Mouse (Mus musculus): ENCODE results near the gene Als2.
A peak's percentile ranks its signal among the peaks of the same experiment; 100 is the strongest.

The Als2 gene

GRCm38 (mm10) chr1:59212076-59212779 is 24.8 kb downstream of the Als2 start:
- DNase-seq (ENCODE audit: low spot score in 2 of 2): no peak

GRCm38 (mm10) chr1:59211651-59212050 is 25.4 kb downstream of the Als2 start:
- DNase-seq (ENCODE audit: low spot score in 2 of 2): no peak

- DNase-seq (ENCODE audit: low spot score in 2 of 2): no peak
These were observed 28.7 kb downstream of the Als2 start for GRCm38 (mm10) chr1:59208331-59208730.

- DNase-seq (ENCODE audit: low spot score in 2 of 2): no peak
These were observed 32.5 kb downstream of the Als2 start for GRCm38 (mm10) chr1:59204489-59204888.

GRCm38 (mm10) chr1:59202367-59202766 is 34.7 kb downstream of the Als2 start:
- no peak for DNase-seq (ENCODE audit: low spot score in 2 of 2)

- peak in 1 of 2 experiments; percentile 4 for DNase-seq (ENCODE audit: low spot score in 2 of 2)
These were observed 35.5 kb downstream of the Als2 start for GRCm38 (mm10) chr1:59201561-59201960.

- DNase-seq (ENCODE audit: low spot score in 2 of 2): no peak
These were observed 36.1 kb downstream of the Als2 start for GRCm38 (mm10) chr1:59200960-59201359.

- DNase-seq (ENCODE audit: low spot score in 2 of 2): no peak
These were observed 42.1 kb downstream of the Als2 start for GRCm38 (mm10) chr1:59194979-59195378.

- DNase-seq (ENCODE audit: low spot score in 2 of 2): no peak
These were observed 49.2 kb downstream of the Als2 start for GRCm38 (mm10) chr1:59187786-59188185.

GRCm38 (mm10) chr1:59186317-59186716 is 50.7 kb downstream of the Als2 start:
- DNase-seq (ENCODE audit: low spot score in 2 of 2): no peak

GRCm38 (mm10) chr1:59185410-59185809 is 51.6 kb downstream of the Als2 start:
- DNase-seq (ENCODE audit: low spot score in 2 of 2): no peak

GRCm38 (mm10) chr1:59183045-59183444 is 54.0 kb downstream of the Als2 start:
- no peak for DNase-seq (ENCODE audit: low spot score in 2 of 2)

GRCm38 (mm10) chr1:59182373-59182772 is 54.7 kb downstream of the Als2 start:
- DNase-seq (ENCODE audit: low spot score in 2 of 2): no peak

- DNase-seq (ENCODE audit: low spot score in 2 of 2): no peak
These were observed 57.0 kb downstream of the Als2 start for GRCm38 (mm10) chr1:59180003-59180402.

GRCm38 (mm10) chr1:59178401-59178800 is 58.6 kb downstream of the Als2 start:
- no peak for DNase-seq (ENCODE audit: low spot score in 2 of 2)

GRCm38 (mm10) chr1:59174514-59175373 is 62.3 kb downstream of the Als2 start:
- no peak for DNase-seq (ENCODE audit: low spot score in 2 of 2)

- DNase-seq (ENCODE audit: low spot score in 2 of 2): no peak
These were observed 64.0 kb downstream of the Als2 start for GRCm38 (mm10) chr1:59173023-59173422.

GRCm38 (mm10) chr1:59171875-59172274 is 65.2 kb downstream of the Als2 start:
- no peak for DNase-seq (ENCODE audit: low spot score in 2 of 2)

GRCm38 (mm10) chr1:59170290-59170689 is 66.7 kb downstream of the Als2 start:
- DNase-seq (ENCODE audit: low spot score in 2 of 2): no peak

GRCm38 (mm10) chr1:59169586-59169985 is 67.4 kb downstream of the Als2 start:
- DNase-seq (ENCODE audit: low spot score in 2 of 2): no peak

- DNase-seq (ENCODE audit: low spot score in 2 of 2): no peak
These were observed 68.5 kb downstream of the Als2 start for GRCm38 (mm10) chr1:59168556-59168955.

GRCm38 (mm10) chr1:59167654-59168425 is 69.2 kb downstream of the Als2 start:
- DNase-seq (ENCODE audit: low spot score in 2 of 2): no peak

Data from urinary bladder, postnatal 36 days (tissue).